Mouse (Mus musculus): Measurements from ENCODE around the gene Cmpk2. TPM values are rescaled to one million over a fixed set of nuclear protein-coding genes. Genes with fewer than 3 reads are reported as not detected.
A peak's percentile ranks its signal among the peaks of the same experiment; 100 is the strongest.
"Not testable (repeated sequence)": the region's sequence is repeated elsewhere in the genome, so short reads cannot be mapped to it uniquely, and the experiment has no call there.

Gene Cmpk2
- polyA plus RNA-seq, 1 experiment from 2014 or later, result 2.3 TPM

DNA sequence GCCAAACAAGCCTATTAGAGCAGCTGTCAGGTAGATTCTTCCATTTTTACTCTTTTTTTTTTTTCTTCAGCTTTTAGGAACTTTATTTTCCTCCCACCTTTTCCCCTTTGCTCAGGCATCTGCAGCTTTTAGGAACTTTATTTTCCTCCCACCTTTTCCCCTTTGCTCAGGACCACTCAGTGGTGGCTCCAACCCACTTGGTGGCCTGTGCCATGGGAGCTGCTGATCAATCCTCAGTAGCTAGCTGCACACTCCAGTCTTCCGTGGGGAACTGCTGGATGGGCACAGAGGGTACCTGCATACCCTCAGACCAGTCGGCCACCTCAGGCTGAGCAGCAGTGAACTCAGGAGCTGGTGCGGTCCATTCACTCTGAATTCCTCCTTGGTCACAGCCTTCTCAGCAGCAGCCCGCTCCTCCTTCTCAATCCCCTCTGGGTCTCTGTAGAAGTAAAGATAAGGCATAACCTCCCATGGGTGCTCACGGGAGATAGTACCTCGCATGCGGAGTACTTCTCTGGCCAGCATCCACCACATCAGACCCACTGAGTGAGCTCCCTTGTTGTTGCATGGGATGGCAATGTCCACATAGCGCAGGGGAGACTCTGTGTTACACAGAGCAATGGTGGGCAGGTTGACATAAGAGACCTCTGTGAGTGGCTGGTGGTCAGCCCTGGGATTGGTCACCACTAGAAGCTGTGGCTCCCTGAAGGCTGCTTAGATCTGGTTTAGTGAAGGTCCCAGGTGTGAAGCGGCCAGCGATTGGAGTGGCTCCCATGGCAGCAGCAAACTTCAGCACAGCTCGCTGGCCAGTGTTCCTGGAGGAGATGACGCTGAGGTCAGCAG is 17.0 kb downstream of the Cmpk2 start:
- H3K4me3 ChIP-seq; H3K27ac ChIP-seq; H3K9ac ChIP-seq; H3K4me1 ChIP-seq (replicated peaks); H3K4me2 ChIP-seq; H3K9me3 ChIP-seq (replicated peaks); H3K36me3 ChIP-seq; ATAC-seq (replicated peaks; ENCODE audit: insufficient number of reproducible peaks, insufficient read depth, low FRiP score, low read depth); H3K27me3 ChIP-seq: not testable (repeated sequence)
- 83% methylated on average over 12 of the region's 12 CpGs for WGBS

DNA sequence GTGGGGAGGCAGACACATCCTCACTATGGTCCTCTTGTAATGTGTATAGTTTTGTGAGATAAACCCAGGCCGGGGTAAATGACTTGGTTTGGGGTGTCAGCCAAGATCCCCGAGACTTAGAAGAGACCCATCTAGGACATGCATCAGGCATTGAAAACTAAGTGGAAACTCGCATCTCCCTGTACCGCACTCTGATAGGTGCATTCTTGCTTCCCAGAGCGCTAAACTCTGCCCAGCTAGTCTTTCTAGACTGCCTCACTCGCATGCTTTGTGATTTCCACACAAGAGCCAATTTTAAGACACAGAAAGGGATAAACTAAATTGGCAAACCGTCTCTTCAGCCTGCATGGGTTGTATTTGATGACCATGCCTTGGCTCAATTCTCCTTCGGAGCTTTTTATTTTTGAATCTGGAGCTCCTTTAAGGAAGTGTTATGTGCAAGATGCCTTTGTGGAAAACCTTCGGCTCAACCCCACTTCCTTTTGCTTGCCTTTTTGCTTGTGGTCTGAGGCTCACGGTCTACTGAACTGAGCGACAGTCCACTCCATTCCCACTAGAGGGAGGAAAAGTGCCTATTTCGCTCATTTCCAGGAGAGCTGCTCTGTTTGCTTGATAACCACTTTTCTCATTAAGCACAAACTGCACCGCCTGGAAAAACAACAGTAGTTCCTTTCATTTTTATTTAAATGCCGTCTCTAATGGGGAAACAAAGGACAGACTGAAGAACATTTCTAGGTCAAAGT is 19.0 kb downstream of the Cmpk2 start:
- Histone ChIP-seq H3K4me2 (no peak overlapping the region), H3K27me3 (no peaks in the 10 kb centered on the region), H3K4me3 (no peak overlapping the region), H3K9me3 (replicated peaks) (no peaks in the 10 kb centered on the region), H3K36me3 (no peaks in the 10 kb centered on the region), H3K9ac (no peak overlapping the region), H3K27ac (no peak overlapping the region), H3K4me1 (replicated peaks) (no peaks in the 10 kb centered on the region)
- ATAC-seq (replicated peaks; ENCODE audit: insufficient number of reproducible peaks, insufficient read depth, low FRiP score, low read depth), result no peak
- 53% methylated on average over 14 of the region's 14 CpGs for WGBS

DNA sequence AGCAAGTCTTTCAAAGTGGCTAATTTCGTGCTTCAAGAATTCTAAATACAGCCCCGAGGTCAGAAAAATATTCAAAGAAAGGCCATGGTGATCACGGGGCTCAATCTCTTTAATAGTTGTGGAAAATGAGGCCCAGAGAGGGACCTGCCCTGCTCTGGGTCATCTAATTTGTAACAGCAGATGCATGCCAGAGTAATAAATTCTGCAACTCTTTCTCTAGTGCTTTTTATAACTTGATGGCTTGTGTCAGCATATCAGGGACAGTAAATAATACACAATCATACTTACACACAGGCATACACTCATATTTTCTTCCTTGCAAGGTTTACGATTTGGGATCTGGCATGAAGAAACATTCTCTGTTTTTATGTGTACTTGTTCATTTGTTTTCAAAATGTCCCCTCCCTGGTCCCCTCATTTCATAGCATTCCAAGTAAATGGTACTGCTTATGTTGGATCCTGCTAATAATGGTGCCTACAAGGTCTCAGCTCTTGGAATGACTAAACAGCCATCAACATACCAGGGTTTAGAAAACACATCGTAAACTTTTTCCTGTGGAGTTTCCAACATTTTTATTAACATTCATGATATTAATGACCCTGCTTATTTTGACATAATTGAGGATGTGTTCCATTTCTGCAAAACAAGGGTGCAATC is 19.7 kb downstream of the Cmpk2 start:
- H3K9ac ChIP-seq, result no peak overlapping the region
- no peak for ATAC-seq (replicated peaks; ENCODE audit: insufficient number of reproducible peaks, insufficient read depth, low FRiP score, low read depth)
- 75% methylated on average over 5 of the region's 5 CpGs for WGBS

DNA sequence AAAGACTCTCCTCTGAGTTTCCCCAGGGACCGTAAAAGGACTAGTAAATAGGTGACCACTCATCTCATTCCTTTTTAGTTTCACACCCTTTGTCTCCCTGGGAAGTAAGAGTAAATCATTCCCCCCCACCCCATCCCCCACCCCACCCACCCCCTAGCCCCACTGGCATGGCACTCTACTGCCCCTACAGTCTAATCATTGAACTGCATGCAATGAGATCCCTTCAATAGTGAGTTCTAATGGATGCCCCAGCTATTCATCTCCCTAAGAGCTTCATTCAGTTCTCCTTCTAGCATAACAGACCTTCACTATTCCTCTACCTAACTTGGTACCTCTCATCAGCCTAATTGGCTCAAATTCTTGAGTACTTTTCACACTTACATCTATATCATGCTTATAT is 20.9 kb downstream of the Cmpk2 start:
- Histone ChIP-seq H3K9ac (no peak overlapping the region), H3K4me3 (no peak overlapping the region), H3K36me3 (no peaks in the 10 kb centered on the region), H3K27me3 (no peaks in the 10 kb centered on the region), H3K4me2 (no peak overlapping the region), H3K9me3 (replicated peaks) (no peaks in the 10 kb centered on the region), H3K4me1 (replicated peaks) (no peaks in the 10 kb centered on the region), H3K27ac (no peak overlapping the region)
- no peak for ATAC-seq (replicated peaks; ENCODE audit: insufficient number of reproducible peaks, insufficient read depth, low FRiP score, low read depth)
- WGBS, result 81% methylated on average over 1 of the region's 1 CpGs

More for the DNA sequence above, 19.7 kb downstream of the Cmpk2 start:
- Histone ChIP-seq H3K4me3 (no peak overlapping the region), H3K4me2 (no peak overlapping the region), H3K4me1 (replicated peaks) (no peaks in the 10 kb centered on the region), H3K9me3 (replicated peaks) (no peaks in the 10 kb centered on the region), H3K27ac (no peak overlapping the region), H3K27me3 (no peaks in the 10 kb centered on the region), H3K36me3 (no peaks in the 10 kb centered on the region)

DNA sequence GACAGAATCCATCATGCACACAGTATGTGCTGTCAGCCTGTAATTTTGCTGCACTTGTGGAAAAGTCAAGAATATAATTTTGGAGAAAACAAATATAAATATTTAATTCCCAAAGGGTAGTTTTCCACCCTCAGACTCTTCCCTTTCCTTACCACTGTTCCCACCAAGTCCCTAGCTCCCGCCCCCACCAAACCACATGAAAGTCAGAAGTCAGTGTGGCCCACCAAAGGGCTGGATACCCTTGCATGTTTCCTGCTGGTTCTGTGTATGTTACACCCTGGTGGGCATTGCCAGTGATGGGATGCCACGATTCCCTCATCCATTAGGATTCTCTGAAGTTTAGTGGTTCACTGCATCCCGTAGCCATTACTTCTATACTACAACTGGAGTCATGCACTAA is 32.0 kb downstream of the Cmpk2 start:
- Histone ChIP-seq H3K27me3 (no peaks in the 10 kb centered on the region), H3K4me1 (replicated peaks) (no peaks in the 10 kb centered on the region), H3K36me3 (no peaks in the 10 kb centered on the region), H3K9me3 (replicated peaks) (no peaks in the 10 kb centered on the region), H3K4me3 (no peak overlapping the region), H3K9ac (no peak overlapping the region), H3K4me2 (no peak overlapping the region), H3K27ac (no peak overlapping the region)
- no peak for ATAC-seq (replicated peaks; ENCODE audit: insufficient number of reproducible peaks, insufficient read depth, low FRiP score, low read depth)
- 82% methylated on average over 3 of the region's 3 CpGs for WGBS

DNA sequence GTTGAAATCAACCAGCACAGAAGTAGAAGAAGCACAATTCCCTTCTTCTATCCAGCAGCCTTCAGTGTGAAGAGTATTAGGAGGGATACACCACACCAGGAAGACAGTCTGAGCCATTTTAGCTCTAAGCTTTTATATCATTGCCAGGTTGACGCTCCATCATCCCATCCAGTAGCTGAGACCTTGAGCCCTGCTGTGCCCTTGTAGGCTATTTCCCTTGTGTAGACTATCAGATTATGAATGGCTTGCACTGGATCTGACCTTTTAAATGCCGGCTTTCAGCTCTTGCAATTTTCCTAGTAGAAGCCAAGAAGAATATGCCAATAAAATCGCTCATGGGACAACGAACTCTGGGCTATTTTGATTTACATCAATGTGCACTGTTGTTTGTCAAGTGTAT is 42.0 kb downstream of the Cmpk2 start:
- no peak for ATAC-seq (replicated peaks; ENCODE audit: insufficient number of reproducible peaks, insufficient read depth, low FRiP score, low read depth)
- WGBS, result 87% methylated on average over 4 of the region's 4 CpGs

DNA sequence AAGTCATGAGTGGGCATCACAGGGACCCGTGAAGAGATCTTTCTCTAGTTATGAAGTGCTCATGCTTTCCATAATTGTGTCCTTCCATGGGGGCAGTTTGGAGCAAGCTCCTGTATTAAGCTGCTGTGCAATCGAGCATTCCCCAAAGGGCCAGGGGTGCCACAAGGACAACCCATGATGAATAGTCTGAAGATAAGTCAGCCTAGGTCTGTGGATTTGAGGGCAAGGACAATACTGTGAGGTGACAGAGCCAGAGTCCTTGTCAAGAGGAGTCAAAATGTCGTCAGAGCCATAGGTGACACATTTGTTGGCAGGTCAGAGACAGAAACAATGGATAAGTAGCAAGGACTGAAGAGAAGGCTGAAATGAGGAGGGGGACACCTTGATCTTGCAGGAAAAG is 49.2 kb downstream of the Cmpk2 start:
- no peaks in the 10 kb centered on the region for H3K36me3 ChIP-seq
- no peak for ATAC-seq (replicated peaks; ENCODE audit: insufficient number of reproducible peaks, insufficient read depth, low FRiP score, low read depth)
- WGBS, result 65% methylated on average over 3 of the region's 3 CpGs
- H3K9me3 ChIP-seq (replicated peaks), result no peaks in the 10 kb centered on the region
- H3K4me3 ChIP-seq, result no peak overlapping the region
- no peak overlapping the region for H3K27ac ChIP-seq
- no peaks in the 10 kb centered on the region for H3K27me3 ChIP-seq
- no peaks in the 10 kb centered on the region for H3K4me1 ChIP-seq (replicated peaks)
- no peak overlapping the region for H3K9ac ChIP-seq
- no peak overlapping the region for H3K4me2 ChIP-seq

More for the DNA sequence above, 42.0 kb downstream of the Cmpk2 start:
- H3K4me1 ChIP-seq (replicated peaks), result no peaks in the 10 kb centered on the region
- H3K9me3 ChIP-seq (replicated peaks), result no peaks in the 10 kb centered on the region
- H3K4me2 ChIP-seq, result no peak overlapping the region
- H3K27ac ChIP-seq, result no peak overlapping the region
- H3K36me3 ChIP-seq, result no peaks in the 10 kb centered on the region
- H3K4me3 ChIP-seq, result no peak overlapping the region
- no peaks in the 10 kb centered on the region for H3K27me3 ChIP-seq
- no peak overlapping the region for H3K9ac ChIP-seq

DNA sequence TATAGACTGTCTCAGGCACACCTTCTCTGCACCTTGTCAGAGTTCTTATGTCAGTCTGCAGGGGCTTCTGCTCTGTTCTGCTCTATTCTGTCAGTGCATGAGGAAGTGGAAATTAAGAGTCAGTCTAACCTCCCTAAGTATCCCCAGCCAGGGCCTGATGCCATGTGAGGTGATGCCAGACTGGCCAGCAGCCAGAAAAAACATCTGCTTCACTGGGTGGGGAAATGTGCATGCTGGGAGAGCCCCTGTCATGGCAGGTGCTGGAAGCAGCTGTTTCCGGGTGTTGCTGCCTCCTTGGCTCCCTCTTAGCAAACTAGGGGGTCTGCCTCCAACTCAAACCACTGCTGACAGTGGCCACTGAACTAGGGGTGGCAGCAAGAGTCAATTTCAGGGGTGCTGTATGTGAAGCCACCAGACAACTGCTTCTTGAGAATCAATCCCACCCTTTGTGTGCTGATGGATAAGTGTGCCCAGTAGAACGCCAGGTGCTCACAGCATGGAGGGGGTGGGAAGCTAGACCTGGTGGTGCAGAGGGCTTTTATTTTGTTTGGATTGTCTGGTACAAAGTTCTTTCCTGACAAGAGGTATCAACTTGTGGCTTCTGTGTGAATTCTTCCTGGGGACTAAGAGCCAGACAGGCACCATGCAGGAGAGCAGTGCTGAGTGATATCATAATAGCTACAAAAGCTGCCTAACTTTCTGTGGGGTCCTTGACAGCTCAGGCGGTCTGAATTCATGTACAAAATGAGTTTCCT is 56.1 kb downstream of the Cmpk2 start:
- Histone ChIP-seq H3K36me3 (no peaks in the 10 kb centered on the region), H3K4me3 (no peak overlapping the region), H3K27ac (no peak overlapping the region), H3K9me3 (replicated peaks) (no peaks in the 10 kb centered on the region), H3K4me2 (no peak overlapping the region), H3K9ac (no peak overlapping the region), H3K27me3 (no peaks in the 10 kb centered on the region), H3K4me1 (replicated peaks) (peaks cover 11% of the 10 kb centered on the region)
- ATAC-seq (replicated peaks; ENCODE audit: insufficient number of reproducible peaks, insufficient read depth, low FRiP score, low read depth), result peak; percentile 50
- 44% methylated on average over 3 of the region's 3 CpGs for WGBS

DNA sequence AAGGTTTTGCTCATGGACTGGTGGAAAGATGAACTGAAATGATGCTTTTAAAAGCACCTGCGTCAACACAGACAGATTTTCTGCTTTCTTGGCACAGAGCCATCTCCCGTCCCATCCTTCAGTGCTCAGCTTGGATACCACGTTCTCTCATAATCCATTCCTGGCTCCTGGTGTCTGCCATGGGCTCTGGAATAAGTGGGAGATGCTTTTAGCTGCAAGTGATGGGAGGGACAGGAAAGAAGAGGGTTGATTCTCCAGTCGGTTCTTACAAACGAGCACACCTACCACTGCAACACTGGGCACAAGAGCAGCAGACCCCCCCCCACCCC is 56.7 kb downstream of the Cmpk2 start:
- H3K27ac ChIP-seq, result no peak overlapping the region
- peaks cover 11% of the 10 kb centered on the region for H3K4me1 ChIP-seq (replicated peaks)
- no peak overlapping the region for H3K9ac ChIP-seq
- H3K36me3 ChIP-seq, result no peaks in the 10 kb centered on the region
- H3K27me3 ChIP-seq, result no peaks in the 10 kb centered on the region
- H3K4me2 ChIP-seq, result no peak overlapping the region
- no peak overlapping the region for H3K4me3 ChIP-seq
- no peaks in the 10 kb centered on the region for H3K9me3 ChIP-seq (replicated peaks)
- ATAC-seq (replicated peaks; ENCODE audit: insufficient number of reproducible peaks, insufficient read depth, low FRiP score, low read depth), result no peak
- 25% methylated on average over 5 of the region's 5 CpGs for WGBS
